In the genomic region with DNA sequence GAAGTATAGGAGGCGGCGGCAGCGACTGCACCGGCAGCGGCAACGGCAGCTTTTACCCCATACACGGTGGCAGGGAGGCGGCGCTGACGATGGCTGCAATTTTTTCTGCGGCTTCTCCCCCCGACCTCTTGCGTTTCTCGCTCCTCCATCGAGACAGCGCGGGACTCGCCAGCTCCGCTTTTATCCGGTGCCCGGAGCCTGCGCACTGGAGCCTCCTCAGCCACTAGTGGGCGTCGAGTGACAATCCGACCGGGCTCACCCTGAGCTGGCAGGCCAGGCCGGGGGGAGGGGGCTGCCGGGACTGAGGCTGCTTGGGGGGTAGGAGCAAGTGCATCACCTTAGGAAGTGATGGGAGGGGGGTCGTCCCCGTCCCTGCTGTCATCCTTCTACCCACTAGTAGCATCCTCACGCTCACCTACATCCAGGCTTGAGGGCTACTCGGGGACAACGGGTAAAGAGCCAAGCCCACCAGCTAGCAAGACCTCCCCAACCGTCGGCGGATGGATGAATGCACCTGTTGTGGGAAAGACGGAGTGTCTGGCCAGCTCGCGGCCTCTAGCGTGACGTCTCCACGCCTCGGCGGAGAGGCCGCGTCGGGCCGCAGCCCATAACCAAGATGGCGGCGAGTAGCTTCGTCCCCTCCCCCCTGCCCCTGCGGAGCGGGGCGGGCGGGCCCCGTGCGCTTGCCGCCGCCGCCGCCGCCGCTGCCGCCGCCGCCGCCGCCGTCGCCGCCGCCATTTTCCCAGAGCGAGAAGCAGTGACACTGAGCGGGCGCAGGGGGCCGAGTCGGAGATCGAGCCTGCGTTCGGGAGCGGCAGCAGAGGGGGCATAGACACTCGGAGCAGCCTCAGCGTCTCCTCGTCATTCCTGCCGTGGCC, we compare ENCODE assay signal across 8 mouse cellular contexts. TPM values are rescaled to one million over a fixed set of nuclear protein-coding genes. Genes with fewer than 3 reads are reported as not detected.
DNase-seq lines count a peak whose midpoint lies in the region; ATAC-seq lines count a peak whose summit lies in the region.

A gene (plus strand): TSS at position 722 of the 878 bp plus-strand sequence.

- DNase-seq in WW6 (ENCODE audit: low read depth, low spot score), result peak; percentile 70
- DNase-seq in cerebellum, postnatal 36 days, result peak; percentile 91
- DNase-seq in frontal cortex, postnatal 36 days (ENCODE audit: low spot score in 2 of 2), result peak; percentile 93 to 94
- peak; percentile 88 for DNase-seq in hindbrain, embryonic 14.5 days (ENCODE audit: low spot score)
- DNase-seq in left cerebral cortex, adult 11 months (ENCODE audit: low spot score), result peak; percentile 91
- peak; percentile 96 for DNase-seq in lung, postnatal 36 days
- DNase-seq in retina, embryonic 14.5 days (ENCODE audit: low spot score), result peak; percentile 91
- peak; percentile 93 to 94 for DNase-seq in thymus, postnatal 36 days

- H3K36me3 ChIP-seq in hindbrain, embryonic 14.5 days (replicated peaks; ENCODE audit: control insufficient read depth, insufficient read depth), result no peaks in the 10 kb centered on the region

- ATAC-seq in hindbrain, embryonic 14.5 days (ENCODE audit: low FRiP score), result peak; percentile 84

- peak within 1 kb of the TSS; percentile 96 for H3K4me2 ChIP-seq in hindbrain, embryonic 14.5 days (replicated peaks)

- H3K27ac ChIP-seq in hindbrain, embryonic 14.5 days, result peak within 1 kb of the TSS; percentile 100

- peak within 1 kb of the TSS; percentile 98 for H3K4me3 ChIP-seq in hindbrain, embryonic 14.5 days (replicated peaks; ENCODE audit: low read length)

- peaks cover 25% of the 10 kb centered on the region for H3K4me1 ChIP-seq in hindbrain, embryonic 14.5 days (replicated peaks; ENCODE audit: control insufficient read depth, insufficient read depth, low read length)

- no peaks in the 10 kb centered on the region for H3K27me3 ChIP-seq in hindbrain, embryonic 14.5 days (ENCODE audit: control insufficient read depth, insufficient read depth, low read length)

- peak within 1 kb of the TSS; percentile 99 for H3K9ac ChIP-seq in hindbrain, embryonic 14.5 days

- WGBS in hindbrain, embryonic 14.5 days, result under 1% methylated on average over 77 of the region's 85 CpGs

- no peaks in the 10 kb centered on the region for H3K9me3 ChIP-seq in hindbrain, embryonic 14.5 days (ENCODE audit: control insufficient read depth, low read length)

RNA-seq across cellular contexts. Expression of the gene that starts here (rescaled TPM):
- polyA plus RNA-seq in hindbrain, embryonic 14.5 days (2014; fragmentation: Nextera tagmentation; extraction: Ambion mirVana), result 118 and 128 TPM in 2 replicates

Comparison
In these comparisons a context has a peak if more than half of its experiments do, and no peak if none do; other contexts are left out.
1. Peak in every context shown above with its lines: DNase-seq, ATAC-seq, H3K4me3 ChIP-seq and H3K27ac ChIP-seq.